Mouse (Mus musculus) layer of hippocampus, adult 2 months (tissue): Measurements from ENCODE around the gene Fpr-rs4. TPM values are rescaled to one million over a fixed set of nuclear protein-coding genes. Genes with fewer than 3 reads are reported as not detected.
A peak's percentile ranks its signal among the peaks of the same experiment; 100 is the strongest.
"Not testable (repeated sequence)": the region's sequence is repeated elsewhere in the genome, so short reads cannot be mapped to it uniquely, and the experiment has no call there.

ENCODE experiments used
- DNase-seq, 2 experiments: peaks; one replicate each; pipeline ENCODE4 v3.0.0; 2022; ENCODE audit warnings: low spot score in 2 of 2
- H3K27ac ChIP-seq: fragments of 200-600 bp; 2 replicates; pipeline ENCODE4 v1.8.1; 2022
- H3K4me3 ChIP-seq: fragments of 200-600 bp; 2 replicates; pipeline ENCODE4 v1.8.1; 2022; ENCODE audit warnings: mild to moderate bottlenecking
- CTCF ChIP-seq: fragments of 200-600 bp; conservative IDR thresholded peaks from 2 replicates; pipeline ENCODE4 v1.8.1; 2022; ENCODE audit warnings: antibody characterized with exemption, mild to moderate bottlenecking, moderate library complexity
- long read RNA-seq, 2 experiments: library from polyadenylated mRNA; stranded (forward); transcript quantifications; one replicate each; pipeline ENCODE4 v2.0.0; 2021; ENCODE audit warnings: borderline mapping rate in 2 of 2
- total RNA-seq, 2 experiments: library from RNA; stranded (reverse); gene quantifications; 2 replicates each; pipeline ENCODE4 v1.2.3; 2021

The Fpr-rs4 gene
- not detected for total RNA-seq
- long read RNA-seq, experiment 1 = 0 reads
- long read RNA-seq, experiment 2 = 0 reads

GRCm38 (mm10) chr17:18021433-18021832 lies at the start of gene Fpr-rs4:
Fpr-rs4 (plus strand) TSS chr17:18021733.
- no peak for TF ChIP-seq CTCF
- DNase-seq = no peak
- Histone ChIP-seq H3K27ac (no peak within 1 kb of the TSS), H3K4me3 (no peak within 1 kb of the TSS)

- no peak for DNase-seq
- Histone ChIP-seq H3K27ac (no peak overlapping the region), H3K4me3 (no peak overlapping the region)
- peak; percentile 42 for TF ChIP-seq CTCF
These were observed 48.1 kb upstream of the Fpr-rs4 start for GRCm38 (mm10) chr17:17973443-17973842.

DNA sequence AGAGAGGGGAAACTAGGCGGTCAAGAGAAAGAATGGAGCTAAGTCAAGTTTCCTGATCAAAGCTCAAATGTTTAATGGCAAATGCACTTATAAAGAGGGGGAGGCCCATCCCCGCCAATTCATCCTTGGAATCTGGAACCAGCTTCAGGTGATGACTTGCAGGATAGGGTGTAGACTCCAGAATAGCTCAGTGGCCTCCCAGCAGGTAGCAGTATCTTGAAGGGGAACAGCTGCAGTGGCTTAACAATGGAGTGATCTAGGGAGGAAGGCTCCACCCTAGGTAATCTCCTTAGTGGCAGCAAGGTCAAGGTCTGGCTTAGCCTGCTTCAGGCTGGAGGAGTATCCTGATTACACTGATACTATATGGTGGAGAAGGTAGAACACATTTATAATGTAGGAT lies 40.3 kb upstream of the Fpr-rs4 start:
- H3K27ac ChIP-seq, H3K4me3 ChIP-seq, DNase-seq: not testable (repeated sequence)

- DNase-seq = no peak
- H3K4me3 ChIP-seq = no peak overlapping the region
- no peak overlapping the region for H3K27ac ChIP-seq
- no peak for TF ChIP-seq CTCF
These were observed 16.8 kb upstream of the Fpr-rs4 start for GRCm38 (mm10) chr17:18004752-18005151.

- no peak for DNase-seq
- H3K4me3 ChIP-seq = no peak within 1 kb of the TSS
- TF ChIP-seq CTCF = no peak
- no peak within 1 kb of the TSS for H3K27ac ChIP-seq
These were observed 27.6 kb downstream of the Fpr-rs4 start, which contains the start of gene Vmn2r124 for GRCm38 (mm10) chr17:18049124-18049523. Vmn2r124 (plus strand) TSS chr17:18049424.

Other genes with a start within 250 kb of the Fpr-rs4 start
- gene Spaca6, start 194.6 kb upstream of the Fpr-rs4 start, total RNA-seq = 100 to 1,000 TPM; 109 to 126 TPM
- under 1 TPM; 0.25 to 0.56 TPM for gene Has1, start 166.5 kb upstream of the Fpr-rs4 start, total RNA-seq
- not detected for gene Fpr1, start 137.8 kb upstream of the Fpr-rs4 start, total RNA-seq
- gene Fpr2, start 133.9 kb upstream of the Fpr-rs4 start, total RNA-seq = not detected
- gene Fpr3, start 133.9 kb upstream of the Fpr-rs4 start, total RNA-seq = not detected
- gene Vmn2r124, start 27.7 kb downstream of the Fpr-rs4 start, total RNA-seq = under 1 TPM in 1 of 2 experiments, not detected in 1; 0.05 TPM
- gene Vmn2r91, start 63.3 kb downstream of the Fpr-rs4 start, total RNA-seq = not detected
- gene Vmn2r92, start 130.2 kb downstream of the Fpr-rs4 start, total RNA-seq = not detected